8 mouse cellular contexts compared by ENCODE assay signal in the genomic region with DNA sequence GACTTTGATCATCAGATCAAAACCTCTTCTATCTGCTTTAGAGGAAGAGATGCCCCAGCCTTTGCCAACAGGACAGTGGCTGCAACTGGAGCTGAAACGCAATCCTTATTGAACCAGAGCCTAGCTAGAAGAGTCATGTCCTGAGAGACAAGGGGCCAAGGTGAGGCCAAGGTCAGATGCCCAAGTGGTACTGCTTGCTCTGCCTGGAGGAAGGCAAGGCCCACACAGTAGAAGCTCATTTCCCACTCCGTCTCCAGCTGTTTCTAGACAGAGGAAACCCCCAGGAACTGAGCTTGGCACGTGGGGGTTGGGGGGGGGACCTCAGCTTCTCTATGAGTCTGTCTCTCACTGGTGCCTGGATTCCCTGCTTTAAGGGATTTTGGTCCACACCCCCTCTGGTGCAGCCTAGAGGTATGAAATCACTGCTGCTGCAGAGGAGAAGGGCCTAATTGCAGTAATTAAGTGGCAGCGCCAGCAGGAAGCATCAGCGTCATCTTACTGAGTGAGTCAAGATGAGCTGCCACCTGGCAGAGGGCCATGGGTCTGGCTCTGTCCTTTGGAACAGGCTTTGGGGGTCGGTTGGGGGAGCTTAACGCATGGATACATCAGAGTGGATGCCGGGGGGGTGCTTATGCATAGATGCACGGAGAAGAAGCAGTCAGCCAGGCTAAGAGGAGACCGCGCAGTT.
A peak's percentile ranks its signal among the peaks of the same experiment; 100 is the strongest.
DNase-seq lines count a peak whose midpoint lies in the region; ATAC-seq and TF ChIP-seq lines count a peak whose summit lies in the region.

No protein-coding gene starts in this region.

- peaks cover under 1% of the 10 kb centered on the region for H3K36me3 ChIP-seq in forebrain, postnatal 0 days (ENCODE audit: insufficient read depth)
- peaks cover 1% of the 10 kb centered on the region; the same call in 1 of the 2 replicates for H3K36me3 ChIP-seq in neural tube, embryonic 14.5 days (ENCODE audit: control insufficient read depth, insufficient read depth, low read length)

- intact Hi-C loops in left cerebral cortex, postnatal 4 days (cut with DNase I), result no loop called here
- intact Hi-C loops in left cerebral cortex, postnatal 14 days (cut with DNase I), result no loop called here

- no peaks in the 10 kb centered on the region for H3K27me3 ChIP-seq in forebrain, postnatal 0 days (ENCODE audit: insufficient read depth, low read length)
- no peaks in the 10 kb centered on the region for H3K27me3 ChIP-seq in neural tube, embryonic 14.5 days (ENCODE audit: control insufficient read depth, insufficient read depth, low read length)

- ATAC-seq in forebrain, postnatal 0 days, result peak; percentile 56
- peak; percentile 18; the same call in 1 of the 2 replicates for ATAC-seq in neural tube, embryonic 14.5 days (ENCODE audit: low read depth)
- no peak for ATAC-seq in erythroid progenitor cell, adult 5-6 weeks (replicated peaks; ENCODE audit: low FRiP score, poor library complexity, severe bottlenecking)

- peak overlapping the region; percentile 74; the same call in 1 of the 2 replicates for H3K9ac ChIP-seq in forebrain, postnatal 0 days
- H3K9ac ChIP-seq in neural tube, embryonic 14.5 days (replicated peaks; ENCODE audit: low read depth, low read length), result peak overlapping the region; percentile 50

- TF ChIP-seq CTCF in forebrain, postnatal 0 days (IDR thresholded peaks at IDR 0.05; ENCODE audit: low read depth), result 0 out of 2 replicates have a peak, but pooled peaks have one; percentile 5

- DNase-seq in left cerebral cortex, postnatal 4 days, result peak; percentile 90
- no peak for DNase-seq in left cerebral cortex, postnatal 14 days (ENCODE audit: low spot score in 2 of 2)
- peak; percentile 76 for DNase-seq in adrenal gland, postnatal 14 days
- DNase-seq in forebrain, postnatal 0 days, result peak; percentile 77
- DNase-seq in thymus, postnatal 0 days (ENCODE audit: low spot score), result no peak
- no peak for DNase-seq in left cerebral cortex, adult 8-10 months (ENCODE audit: low spot score in 2 of 2)

- no peak overlapping the region for H3K4me2 ChIP-seq in forebrain, postnatal 0 days (ENCODE audit: low read depth)
- no peak overlapping the region for H3K4me2 ChIP-seq in neural tube, embryonic 14.5 days (ENCODE audit: low read depth, low read length)

- H3K27ac ChIP-seq in forebrain, postnatal 0 days (ENCODE audit: low read depth, low read length), result peak overlapping the region; percentile 93
- H3K27ac ChIP-seq in neural tube, embryonic 14.5 days (ENCODE audit: low read depth, low read length), result peak overlapping the region; percentile 91

- WGBS in forebrain, postnatal 0 days, result 21% methylated on average over 11 of the region's 11 CpGs
- WGBS in neural tube, embryonic 14.5 days, result 25% methylated on average over 11 of the region's 11 CpGs

- no peak overlapping the region for H3K4me3 ChIP-seq in forebrain, postnatal 0 days (ENCODE audit: low read depth, low read length)
- H3K4me3 ChIP-seq in neural tube, embryonic 14.5 days (ENCODE audit: low read depth, low read length), result no peak overlapping the region

- H3K9me3 ChIP-seq in forebrain, postnatal 0 days (ENCODE audit: low read length), result no peaks in the 10 kb centered on the region
- H3K9me3 ChIP-seq in neural tube, embryonic 14.5 days (ENCODE audit: control insufficient read depth, low read length), result no peaks in the 10 kb centered on the region

- H3K4me1 ChIP-seq in forebrain, postnatal 0 days (ENCODE audit: insufficient read depth), result peaks cover 53% of the 10 kb centered on the region
- H3K4me1 ChIP-seq in neural tube, embryonic 14.5 days (ENCODE audit: control insufficient read depth, insufficient read depth, low read length), result peaks cover 55% of the 10 kb centered on the region

Comparison
In these comparisons a context has a peak if more than half of its experiments do, and no peak if none do; other contexts are left out.
1. DNase-seq: peak in left cerebral cortex, postnatal 4 days (single experiment), adrenal gland, postnatal 14 days (single experiment) and forebrain, postnatal 0 days (single experiment); none in left cerebral cortex, postnatal 14 days (0 of 2), thymus, postnatal 0 days (single experiment) and left cerebral cortex, adult 8-10 months (0 of 2).